Mouse (Mus musculus) gastrocnemius, adult 2 months (tissue): ENCODE measurements around the gene Gm20538. TPM values are rescaled to one million over a fixed set of nuclear protein-coding genes. Genes with fewer than 3 reads are reported as not detected.
A peak's percentile ranks its signal among the peaks of the same experiment; 100 is the strongest.

Source experiments
- DNase-seq: peaks from one replicate; pipeline ENCODE4 v3.0.0; 2022
- H3K27ac ChIP-seq: fragments of 200-600 bp; 2 replicates; pipeline ENCODE4 v1.8.1; 2022; ENCODE audit warnings: mild to moderate bottlenecking
- H3K4me3 ChIP-seq: fragments of 200-600 bp; 2 replicates; pipeline ENCODE4 v1.8.1; 2022; ENCODE audit warnings: mild to moderate bottlenecking, moderate library complexity
- CTCF ChIP-seq: fragments of 200-600 bp; IDR thresholded peaks from 2 replicates; pipeline ENCODE4 v1.8.1; 2022; ENCODE audit warnings: antibody characterized with exemption, mild to moderate bottlenecking, moderate library complexity
- intact Hi-C: fragments of 180-260 bp; cut with DNase I; formaldehyde crosslinking; loops from one replicate; pipeline ENCODE4 v1.15.1; 2025
- long read RNA-seq, 2 experiments: library from polyadenylated mRNA; stranded (forward); transcript quantifications; one replicate each; pipeline ENCODE4 v2.0.0; 2021
- total RNA-seq, 2 experiments: library from RNA; stranded (reverse); gene quantifications; 2 replicates each; pipeline ENCODE4 v1.2.3; 2021

Gm20538 gene
- not detected for total RNA-seq
- long read RNA-seq, experiment 1 = 0 reads
- long read RNA-seq, experiment 2 = 0 reads

DNA sequence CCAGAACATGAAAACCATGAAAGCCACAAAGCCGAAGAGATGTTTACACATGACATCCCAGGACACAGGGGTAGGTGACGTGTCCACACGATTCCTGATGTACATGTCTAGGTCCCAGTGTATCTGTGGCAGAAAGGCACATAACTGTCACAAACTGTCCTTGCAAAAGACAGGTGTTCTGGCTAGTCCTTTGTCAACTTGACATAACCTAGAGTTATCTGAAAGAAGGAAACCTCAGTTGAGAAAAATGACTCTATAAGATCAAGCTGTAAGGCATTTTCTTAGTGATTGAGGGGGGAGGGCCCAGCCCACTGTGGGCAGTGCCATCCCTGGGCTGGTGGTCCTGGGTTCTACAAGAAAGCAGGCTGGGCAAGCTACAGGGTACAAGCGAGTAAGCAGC lies at the start of gene Gm20538:
Gene Gm20538 (minus strand): TSS at position 101 of the 400 bp plus-strand sequence.
- intact Hi-C loops = no loop called here
- Histone ChIP-seq H3K4me3 (peak within 1 kb of the TSS; percentile 99), H3K27ac (no peak within 1 kb of the TSS)
- DNase-seq = no peak
- no peak for TF ChIP-seq CTCF

DNA sequence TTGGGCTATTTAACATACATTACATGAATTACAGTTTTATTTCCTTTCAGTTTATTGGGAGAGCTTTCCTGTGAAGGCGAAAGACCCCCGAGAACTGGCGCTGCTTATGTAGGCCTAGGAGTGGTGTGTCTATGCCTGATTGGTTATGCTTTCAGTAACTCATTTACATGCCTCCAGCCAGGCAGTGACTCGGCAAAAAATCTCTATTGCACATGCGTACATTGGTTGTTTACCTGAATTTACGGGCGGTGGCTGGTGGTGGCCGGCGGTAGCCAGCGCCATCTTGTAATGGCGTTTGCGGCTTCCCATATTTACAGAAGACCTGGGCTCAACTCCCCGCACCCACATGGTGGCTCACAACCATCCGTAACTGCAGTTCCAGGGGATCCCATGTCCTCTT lies 41.5 kb upstream of the Gm20538 start:
- H3K27ac ChIP-seq = no peak overlapping the region
- H3K4me3 ChIP-seq = no peak overlapping the region
- TF ChIP-seq CTCF = no peak
- intact Hi-C loops = no loop called here
- DNase-seq = no peak

GRCm38 (mm10) chr19:44591638-44592037 lies 39.0 kb upstream of the Gm20538 start:
- H3K4me3 ChIP-seq = no peak overlapping the region
- intact Hi-C loops = no loop called here
- no peak for TF ChIP-seq CTCF
- no peak for DNase-seq
- no peak overlapping the region for H3K27ac ChIP-seq

DNA sequence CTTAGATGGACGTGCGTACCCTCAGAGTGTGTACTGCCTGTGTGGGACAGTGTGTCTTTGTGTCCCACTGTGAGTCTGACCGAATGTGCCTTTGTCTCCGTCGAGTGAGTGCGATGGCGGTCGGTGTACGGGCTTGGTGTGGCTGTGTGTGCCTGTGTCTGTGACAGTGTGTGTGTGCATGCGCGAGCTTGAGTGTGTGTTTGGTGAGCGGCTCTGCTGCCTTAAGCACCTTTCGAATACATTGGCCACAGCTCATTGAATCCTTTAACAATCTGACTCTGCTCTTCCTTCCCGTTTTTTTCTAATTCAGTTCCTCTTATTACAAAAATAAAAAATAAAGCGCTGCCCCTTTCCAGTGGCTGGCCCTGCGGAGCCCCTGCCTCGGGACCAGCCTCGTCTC lies 38.4 kb upstream of the Gm20538 start:
- no peak for DNase-seq
- intact Hi-C loops = no loop called here
- no peak for TF ChIP-seq CTCF
- no peak overlapping the region for H3K4me3 ChIP-seq
- no peak overlapping the region for H3K27ac ChIP-seq

- H3K27ac ChIP-seq = no peak overlapping the region
- TF ChIP-seq CTCF = no peak
- DNase-seq = no peak
- intact Hi-C loops = no loop called here
- H3K4me3 ChIP-seq = no peak overlapping the region
Measured at GRCm38 (mm10) chr19:44589591-44590223, 37.1 kb upstream of the Gm20538 start.

- DNase-seq = no peak
- no peak overlapping the region for H3K27ac ChIP-seq
- intact Hi-C loops = no loop called here
- H3K4me3 ChIP-seq = no peak overlapping the region
- TF ChIP-seq CTCF = no peak
Measured at GRCm38 (mm10) chr19:44588036-44588435, 35.4 kb upstream of the Gm20538 start.

DNA sequence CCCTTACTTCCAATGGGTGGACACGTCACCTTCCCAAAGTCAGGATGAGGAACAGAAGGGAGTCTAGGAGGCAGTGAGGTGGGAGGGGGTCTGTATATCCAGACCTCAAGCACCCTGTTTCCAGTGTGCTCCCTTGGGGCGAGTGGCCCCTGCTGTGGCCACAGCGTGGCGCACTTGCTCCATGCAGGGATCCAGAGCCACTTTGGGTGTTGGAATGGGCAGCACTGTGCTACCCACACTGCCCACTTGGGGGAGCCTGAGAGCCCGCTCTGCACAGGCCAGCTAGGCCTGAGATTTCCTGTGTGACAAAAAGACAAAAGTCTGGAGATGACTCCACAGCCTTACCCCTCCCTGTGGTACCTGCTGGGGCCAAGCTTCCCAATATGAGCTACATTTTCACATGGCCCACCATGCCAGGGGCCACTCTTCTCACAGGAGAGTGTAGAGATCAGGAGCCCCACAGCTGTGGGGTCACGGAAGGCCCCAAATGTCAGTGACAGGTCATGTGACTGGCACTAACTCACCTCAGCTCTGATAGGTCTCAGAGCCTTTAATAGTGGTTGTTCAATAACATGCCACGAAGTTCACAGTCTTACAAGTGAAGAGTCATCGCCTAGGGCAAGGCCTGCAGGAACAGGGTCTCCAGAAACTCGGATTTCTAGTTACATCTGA lies 30.1 kb upstream of the Gm20538 start:
- no peak overlapping the region for H3K27ac ChIP-seq
- peak; percentile 93 for DNase-seq
- intact Hi-C loops = loop anchor here (1.0 to 2.0 kb wide), 3 partner anchors 172 to 313 kb away; no protein-coding TSS in a partner anchor
- H3K4me3 ChIP-seq = no peak overlapping the region
- no peak for TF ChIP-seq CTCF

GRCm38 (mm10) chr19:44582103-44582502 lies 29.5 kb upstream of the Gm20538 start:
- no peak for TF ChIP-seq CTCF
- intact Hi-C loops = loop anchor here (1.0 to 2.0 kb wide), 3 partner anchors 173 to 313 kb away; no protein-coding TSS in a partner anchor
- Histone ChIP-seq H3K27ac (no peak overlapping the region), H3K4me3 (no peak overlapping the region)
- no peak for DNase-seq

DNA sequence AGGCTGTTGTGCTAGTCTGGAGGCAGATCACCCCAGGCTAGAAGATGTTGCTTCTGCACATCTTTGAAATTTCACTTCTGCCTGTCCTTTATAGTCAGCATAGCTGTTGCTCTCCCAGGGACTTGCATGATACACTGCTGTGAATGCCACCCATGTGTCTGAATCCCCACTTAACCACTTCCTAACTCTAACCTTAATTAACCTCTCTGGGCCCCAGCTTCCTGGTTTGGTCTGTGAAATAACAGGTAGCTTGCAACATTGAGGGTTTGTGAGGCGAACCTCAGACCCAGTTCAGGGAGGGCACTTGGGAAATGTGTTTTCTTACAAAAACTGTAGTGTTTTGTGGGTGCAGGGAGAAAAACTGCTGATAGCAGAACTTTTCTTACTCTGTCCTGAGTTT lies 25.4 kb upstream of the Gm20538 start:
- no peak overlapping the region for H3K27ac ChIP-seq
- intact Hi-C loops = no loop called here
- no peak overlapping the region for H3K4me3 ChIP-seq
- TF ChIP-seq CTCF = no peak
- no peak for DNase-seq

DNA sequence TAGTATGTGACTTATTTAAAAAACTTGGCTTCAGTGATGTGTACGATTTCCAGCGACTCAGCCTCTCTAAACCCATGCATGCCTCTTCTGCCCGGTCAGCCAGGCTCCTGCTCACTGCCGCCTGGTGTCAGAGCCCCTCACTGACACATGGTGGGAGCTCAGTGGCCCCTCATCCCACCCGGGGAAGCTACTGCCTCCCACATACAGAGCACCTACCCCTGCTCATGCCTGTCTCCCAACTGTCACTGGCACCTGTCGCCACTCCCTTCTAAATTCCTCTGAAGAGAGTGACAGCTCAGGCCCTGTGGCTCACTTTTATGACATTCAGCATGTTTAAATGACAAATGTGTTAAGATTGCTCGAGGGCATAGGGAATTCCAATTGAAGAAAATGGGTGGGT lies 23.6 kb upstream of the Gm20538 start:
- intact Hi-C loops = no loop called here
- H3K27ac ChIP-seq = no peak overlapping the region
- DNase-seq = no peak
- no peak overlapping the region for H3K4me3 ChIP-seq
- TF ChIP-seq CTCF = no peak

DNA sequence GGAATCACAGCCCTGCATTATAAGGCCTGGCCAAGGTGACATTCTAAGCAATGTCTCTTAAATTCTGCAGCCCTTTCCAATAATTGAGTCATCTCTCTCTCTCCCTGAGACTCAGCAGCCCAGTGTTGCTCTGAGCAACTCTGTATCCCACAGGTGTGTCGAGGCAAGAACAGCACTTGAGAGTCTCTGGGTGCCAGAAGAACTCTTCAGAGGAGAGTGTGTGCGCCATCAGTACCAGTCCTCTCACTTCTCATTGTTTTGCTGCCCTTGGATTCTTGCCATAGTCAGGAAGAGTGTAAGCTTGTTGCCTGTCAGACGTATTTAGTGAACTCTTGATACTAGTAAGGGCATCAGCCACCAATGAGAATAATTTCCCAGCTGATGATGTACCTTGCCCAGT lies 15.1 kb upstream of the Gm20538 start:
- DNase-seq = no peak
- no peak for TF ChIP-seq CTCF
- intact Hi-C loops = no loop called here
- no peak overlapping the region for H3K4me3 ChIP-seq
- peak overlapping the region; percentile 74; the same call in 1 of the 2 replicates for H3K27ac ChIP-seq

DNA sequence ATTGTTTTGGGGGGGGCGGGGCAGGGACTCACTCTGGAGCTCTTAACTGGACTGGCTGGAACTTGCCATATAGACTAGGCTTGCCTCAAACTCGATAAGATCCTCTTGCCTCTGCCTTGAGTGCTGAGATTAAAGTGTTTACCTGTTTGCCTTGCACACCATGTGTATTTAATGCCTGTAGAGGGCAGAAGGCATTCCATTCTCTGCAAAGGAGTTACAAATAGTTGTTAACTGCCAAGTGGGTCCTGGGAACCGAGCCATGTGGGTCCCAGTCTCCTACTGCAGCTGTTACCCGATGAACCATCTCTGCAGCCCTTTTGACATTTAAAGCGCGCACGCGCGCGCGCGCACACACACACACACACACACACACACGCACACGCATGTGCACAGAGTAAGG lies 11.4 kb upstream of the Gm20538 start:
- H3K4me3 ChIP-seq = peak overlapping the region; percentile 87
- no peak for TF ChIP-seq CTCF
- intact Hi-C loops = no loop called here
- no peak overlapping the region for H3K27ac ChIP-seq
- DNase-seq = no peak

- intact Hi-C loops = no loop called here
- peak; percentile 95 for DNase-seq
- TF ChIP-seq CTCF = no peak; the same call in none of the 2 replicates
- peak within 1 kb of the TSS; percentile 91 for H3K27ac ChIP-seq
- peak within 1 kb of the TSS; percentile 87 for H3K4me3 ChIP-seq
Measured at GRCm38 (mm10) chr19:44562652-44563206, 10.1 kb upstream of the Gm20538 start, which contains the start of gene Hif1an. Hif1an (plus strand) TSS chr19:44562850.
